Mouse (Mus musculus): Measurements from ENCODE around the gene Kif14. TPM values are rescaled to one million over a fixed set of nuclear protein-coding genes. Genes with fewer than 3 reads are reported as not detected.

Gene Kif14
- polyA plus RNA-seq, 1 experiment: 2.0 TPM

DNA sequence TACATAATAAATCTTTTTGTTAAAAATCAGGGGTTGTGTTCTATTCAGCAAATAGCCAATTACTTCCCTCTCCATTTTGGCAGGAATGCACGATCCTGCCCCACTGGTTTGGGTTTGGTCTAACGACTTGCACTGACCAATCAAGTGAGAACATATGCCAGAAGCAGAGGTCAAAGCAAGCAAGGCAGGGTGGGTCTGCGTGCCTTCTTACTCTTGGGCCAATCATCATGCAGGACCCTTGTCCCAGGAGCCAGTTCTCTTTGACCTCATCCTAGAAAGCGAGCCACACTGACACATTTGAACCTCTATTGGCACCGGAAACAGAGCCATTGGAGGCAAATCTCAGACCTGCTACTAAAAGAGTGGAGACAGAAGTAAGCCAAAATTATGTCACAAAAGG is 15.9 kb upstream of the Kif14 start:
- no peak for TF ChIP-seq CTCF (IDR thresholded peaks at IDR 0.05; ENCODE audit: borderline replicate concordance, extremely low read depth, insufficient read depth, insufficient read length)
- TF ChIP-seq POLR2A (IDR thresholded peaks at IDR 0.05; ENCODE audit: borderline replicate concordance, extremely low read depth, insufficient read depth, insufficient read length, poor library complexity, severe bottlenecking): no peak
- DNase-seq (ENCODE audit: low read depth): no peak

DNA sequence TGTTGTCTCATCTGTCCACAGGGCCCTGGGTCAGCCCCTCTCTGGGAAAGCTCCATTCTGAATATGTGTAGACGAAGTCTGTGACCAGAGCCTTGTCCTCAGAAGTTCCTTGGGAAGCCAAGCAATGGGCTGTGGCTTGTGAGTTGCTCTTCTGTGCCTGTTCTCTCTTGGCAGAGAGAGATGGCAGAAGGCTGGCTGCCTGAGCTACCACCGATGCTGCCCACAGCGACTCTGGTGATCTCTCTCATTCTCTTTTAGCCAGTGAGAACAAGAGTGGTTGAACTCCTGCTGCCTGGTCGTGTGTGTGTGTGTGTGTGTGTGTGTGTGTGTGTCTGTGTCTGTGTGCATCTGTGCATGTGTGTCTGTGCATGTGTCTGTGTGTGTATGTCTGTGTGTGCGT is 13.7 kb upstream of the Kif14 start:
- no peak for DNase-seq (ENCODE audit: low read depth)
- no peak for TF ChIP-seq CTCF (IDR thresholded peaks at IDR 0.05; ENCODE audit: borderline replicate concordance, extremely low read depth, insufficient read depth, insufficient read length)

DNA sequence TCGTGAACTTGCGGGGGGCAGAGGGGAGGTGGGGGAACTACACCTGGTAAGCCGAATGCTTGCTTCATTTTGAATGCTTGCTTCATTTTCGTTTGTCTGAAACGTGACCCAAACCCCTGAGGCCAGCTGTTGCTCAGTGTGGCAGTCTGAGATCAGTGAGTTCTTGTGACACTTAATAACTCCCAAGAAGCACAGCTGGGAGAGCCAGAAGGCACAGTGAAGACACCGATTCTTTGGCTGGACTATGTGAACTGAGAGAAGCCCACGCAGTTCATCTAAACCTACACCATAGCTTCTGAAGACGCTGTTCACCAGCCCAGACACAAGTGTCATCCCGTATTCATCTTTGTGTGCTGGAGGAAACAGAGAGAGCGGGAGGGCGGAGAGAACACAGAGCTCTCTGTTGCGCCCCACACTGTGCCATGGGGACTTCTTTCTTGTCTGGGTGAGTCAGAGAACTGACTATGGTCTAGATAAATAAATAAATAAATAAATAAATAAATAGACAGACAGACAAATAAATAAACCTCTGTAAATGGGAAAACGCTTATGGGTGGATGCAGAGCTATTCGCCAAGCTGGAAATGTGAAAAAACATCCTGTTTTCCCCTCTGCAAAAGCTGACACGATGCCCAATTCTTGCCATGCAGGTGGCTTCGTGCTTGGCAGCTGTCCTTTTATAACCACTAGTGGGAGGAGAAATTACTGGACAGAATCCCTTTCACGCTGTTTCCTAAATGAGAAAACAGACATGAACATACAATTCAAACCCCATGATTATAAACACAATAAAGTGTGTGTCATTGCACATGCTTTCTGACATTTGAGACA is 10.2 kb upstream of the Kif14 start:
- TF ChIP-seq POLR2A (IDR thresholded peaks at IDR 0.05; ENCODE audit: borderline replicate concordance, extremely low read depth, insufficient read depth, insufficient read length, poor library complexity, severe bottlenecking) (no peak), CTCF (IDR thresholded peaks at IDR 0.05; ENCODE audit: borderline replicate concordance, extremely low read depth, insufficient read depth, insufficient read length) (no peak)
- peak; percentile 47 for DNase-seq (ENCODE audit: low read depth)

DNA sequence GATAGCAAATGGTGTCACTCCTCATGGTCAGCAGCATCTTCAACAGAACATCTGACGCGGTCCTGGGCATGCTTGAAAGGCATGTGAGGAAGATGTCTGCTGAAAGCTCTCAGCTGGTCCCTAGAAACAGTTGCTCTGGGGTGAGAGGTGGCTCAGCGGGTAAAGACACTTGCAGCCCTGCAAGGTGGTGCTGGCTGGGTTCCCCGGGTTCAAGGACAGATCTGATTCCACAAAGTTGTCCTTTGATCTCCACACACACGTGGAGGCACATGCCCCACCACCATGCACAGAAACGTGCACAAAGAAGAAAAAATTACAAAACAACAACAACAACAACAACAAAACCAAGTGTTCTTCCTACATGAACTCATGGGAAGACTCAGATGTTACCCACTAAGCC is 9.4 kb upstream of the Kif14 start:
- TF ChIP-seq CTCF (IDR thresholded peaks at IDR 0.05; ENCODE audit: borderline replicate concordance, extremely low read depth, insufficient read depth, insufficient read length) (no peak), POLR2A (IDR thresholded peaks at IDR 0.05; ENCODE audit: borderline replicate concordance, extremely low read depth, insufficient read depth, insufficient read length, poor library complexity, severe bottlenecking) (no peak)
- DNase-seq (ENCODE audit: low read depth): no peak

DNA sequence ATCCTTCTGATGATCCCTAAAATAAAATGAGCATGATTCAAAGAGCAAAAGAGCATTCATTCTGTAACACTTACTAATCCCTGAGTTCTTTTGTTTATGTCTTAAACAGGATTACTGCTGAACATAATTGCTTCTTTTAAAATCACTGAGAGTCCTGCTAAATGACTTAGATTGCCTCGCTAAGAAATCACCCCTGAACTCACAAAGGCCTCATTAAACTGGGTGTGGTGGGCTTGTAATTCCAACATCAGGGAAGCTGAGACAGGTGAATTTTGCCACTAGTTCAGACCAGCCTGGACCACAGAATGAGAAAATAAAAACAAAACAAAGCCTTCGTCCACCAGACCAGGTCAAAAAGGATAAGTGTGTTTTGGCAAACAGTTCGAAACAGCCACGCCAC is 8.7 kb upstream of the Kif14 start:
- TF ChIP-seq POLR2A (IDR thresholded peaks at IDR 0.05; ENCODE audit: borderline replicate concordance, extremely low read depth, insufficient read depth, insufficient read length, poor library complexity, severe bottlenecking) (no peak), CTCF (IDR thresholded peaks at IDR 0.05; ENCODE audit: borderline replicate concordance, extremely low read depth, insufficient read depth, insufficient read length) (no peak)
- no peak for DNase-seq (ENCODE audit: low read depth)

DNA sequence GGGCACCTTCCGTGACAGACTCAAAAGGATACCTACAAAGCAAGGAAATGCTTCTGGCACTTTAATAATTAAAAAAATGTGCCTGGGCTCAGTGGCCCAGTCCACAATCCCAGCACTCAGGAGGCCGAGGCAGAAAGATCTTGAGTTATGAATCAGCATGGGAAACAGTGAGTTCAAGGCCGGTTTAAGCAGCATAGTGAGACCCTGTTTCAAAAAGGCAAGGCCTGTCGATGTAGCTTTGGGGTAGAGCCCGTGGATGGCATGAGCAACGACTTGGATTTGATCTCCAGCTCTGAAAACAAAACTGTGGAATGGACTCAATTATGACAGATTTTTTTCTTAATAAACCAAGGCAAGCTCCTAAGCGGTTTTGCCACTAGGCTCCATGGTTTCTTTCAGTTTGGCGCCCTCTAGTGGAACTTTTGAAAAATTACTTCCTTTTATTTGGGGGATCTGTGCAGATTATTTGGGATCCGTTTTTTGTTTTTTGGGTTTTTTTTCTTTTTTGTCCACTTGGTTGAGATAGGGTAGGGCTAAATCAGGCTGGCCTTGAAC is 7.4 kb upstream of the Kif14 start:
- peak; percentile 91 for DNase-seq (ENCODE audit: low read depth)
- TF ChIP-seq POLR2A (IDR thresholded peaks at IDR 0.05; ENCODE audit: borderline replicate concordance, extremely low read depth, insufficient read depth, insufficient read length, poor library complexity, severe bottlenecking) (no peak), CTCF (IDR thresholded peaks at IDR 0.05; ENCODE audit: borderline replicate concordance, extremely low read depth, insufficient read depth, insufficient read length) (peak; percentile 64; the same call in 1 of the 2 replicates)

DNA sequence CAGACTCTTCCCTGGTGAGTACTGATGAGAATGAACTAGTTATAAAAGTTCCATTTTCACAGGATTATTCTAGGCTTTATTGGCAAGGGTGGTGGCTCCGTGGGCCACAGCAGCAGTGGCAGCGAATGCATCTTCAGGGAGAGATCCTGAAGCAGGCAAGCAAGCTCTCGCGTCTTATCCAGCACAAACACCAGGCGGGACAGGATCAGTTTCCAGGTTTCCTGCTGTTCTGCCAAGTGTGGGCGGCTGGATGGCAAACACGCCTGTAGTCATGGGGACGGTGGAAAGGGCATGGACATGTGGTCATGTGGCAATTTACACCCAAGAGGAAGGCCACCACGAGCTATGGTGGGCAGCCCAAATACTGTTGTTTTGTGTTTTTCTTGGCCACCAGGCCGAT is 3.7 kb upstream of the Kif14 start:
- DNase-seq (ENCODE audit: low read depth): no peak
- no peak for TF ChIP-seq CTCF (IDR thresholded peaks at IDR 0.05; ENCODE audit: borderline replicate concordance, extremely low read depth, insufficient read depth, insufficient read length)
- no peak for TF ChIP-seq POLR2A (IDR thresholded peaks at IDR 0.05; ENCODE audit: borderline replicate concordance, extremely low read depth, insufficient read depth, insufficient read length, poor library complexity, severe bottlenecking)

DNA sequence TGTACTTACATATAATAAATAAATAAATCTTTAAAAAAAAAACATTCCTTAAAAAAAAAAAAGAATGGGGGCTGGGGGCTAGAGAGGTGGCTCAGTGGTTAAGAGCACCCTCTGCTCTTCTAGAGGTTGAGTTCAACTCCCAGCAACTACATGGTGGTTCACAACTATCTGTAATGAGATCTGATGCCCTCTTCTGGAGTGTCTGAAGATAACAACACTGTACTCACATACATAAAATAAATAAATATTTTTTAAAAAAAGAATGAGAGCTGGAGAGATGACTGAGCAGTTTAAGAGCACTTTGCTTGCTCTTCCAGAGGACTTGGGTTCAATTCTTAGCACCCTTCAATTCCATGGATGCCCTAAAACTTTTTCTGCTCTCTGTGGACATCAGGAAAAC is 975 bp upstream of the Kif14 start:
- no peak for TF ChIP-seq POLR2A (IDR thresholded peaks at IDR 0.05; ENCODE audit: borderline replicate concordance, extremely low read depth, insufficient read depth, insufficient read length, poor library complexity, severe bottlenecking)
- no peak for TF ChIP-seq CTCF (IDR thresholded peaks at IDR 0.05; ENCODE audit: borderline replicate concordance, extremely low read depth, insufficient read depth, insufficient read length)
- DNase-seq (ENCODE audit: low read depth): no peak

DNA sequence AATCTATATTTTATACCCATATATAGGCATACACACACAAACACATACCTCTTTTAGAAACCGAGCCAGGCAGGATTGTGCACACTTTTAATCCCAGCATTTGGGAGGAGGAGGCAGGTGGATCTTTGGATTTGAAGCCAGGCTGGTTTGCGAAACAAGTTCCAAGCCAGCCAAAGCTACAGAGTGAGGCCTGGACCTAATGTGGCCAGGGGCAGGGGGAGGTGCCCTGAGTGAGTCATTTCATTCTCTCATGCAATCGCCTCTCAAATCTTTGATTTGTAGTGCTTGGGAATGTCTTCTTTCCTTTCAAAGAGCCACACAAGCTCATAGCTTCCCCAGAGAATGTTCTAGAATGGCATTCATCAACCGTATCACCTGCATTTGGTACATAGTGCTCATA is 3.3 kb downstream of the Kif14 start:
- no peak for TF ChIP-seq POLR2A (IDR thresholded peaks at IDR 0.05; ENCODE audit: borderline replicate concordance, extremely low read depth, insufficient read depth, insufficient read length, poor library complexity, severe bottlenecking)
- TF ChIP-seq CTCF (IDR thresholded peaks at IDR 0.05; ENCODE audit: borderline replicate concordance, extremely low read depth, insufficient read depth, insufficient read length): no peak
- no peak for DNase-seq (ENCODE audit: low read depth)

DNA sequence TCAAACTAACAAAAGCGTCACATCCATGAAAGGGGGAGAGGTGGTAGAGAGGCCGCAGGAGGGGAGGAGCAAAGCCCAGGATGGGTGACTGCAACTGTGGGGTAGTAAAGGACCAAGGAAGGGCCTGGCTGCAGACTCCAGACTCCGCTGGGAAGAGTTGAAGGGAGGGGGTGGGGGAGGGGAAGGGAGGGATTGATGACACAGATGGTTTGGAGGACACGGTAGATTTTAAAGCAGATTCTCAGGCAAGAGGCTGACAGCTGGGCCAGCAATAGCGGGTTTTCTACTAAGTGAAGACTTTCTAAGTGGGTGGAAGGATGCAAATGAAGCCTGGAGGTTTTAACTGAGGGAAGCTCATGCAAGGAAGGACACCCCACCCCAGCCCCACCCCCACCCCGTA is 4.3 kb downstream of the Kif14 start:
- peak; percentile 58 for DNase-seq (ENCODE audit: low read depth)

DNA sequence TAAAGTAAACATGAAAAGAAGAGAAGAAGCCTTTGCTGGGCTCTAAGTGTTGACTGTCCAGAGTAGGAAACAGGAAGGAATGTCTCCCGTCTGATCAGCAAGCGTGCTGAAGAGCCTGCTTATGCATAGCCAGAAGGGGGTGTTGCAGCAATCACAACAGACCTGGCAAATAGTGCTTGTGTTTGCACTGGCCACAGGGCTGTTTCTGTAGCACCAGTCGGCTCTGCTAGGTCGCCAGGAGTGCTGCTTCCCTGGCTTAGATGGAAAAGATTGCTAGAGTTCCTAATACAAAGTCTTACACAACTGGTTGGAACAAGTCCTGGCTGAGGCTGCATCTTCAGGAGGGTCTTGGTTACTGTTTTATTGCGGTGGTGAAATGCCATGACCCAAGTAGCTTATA is 25.5 kb downstream of the Kif14 start:
- DNase-seq (ENCODE audit: low read depth): no peak

More for the DNA sequence above, 4.3 kb downstream of the Kif14 start:
- TF ChIP-seq CTCF (IDR thresholded peaks at IDR 0.05; ENCODE audit: borderline replicate concordance, extremely low read depth, insufficient read depth, insufficient read length): no peak
- TF ChIP-seq POLR2A (IDR thresholded peaks at IDR 0.05; ENCODE audit: borderline replicate concordance, extremely low read depth, insufficient read depth, insufficient read length, poor library complexity, severe bottlenecking): no peak

DNA sequence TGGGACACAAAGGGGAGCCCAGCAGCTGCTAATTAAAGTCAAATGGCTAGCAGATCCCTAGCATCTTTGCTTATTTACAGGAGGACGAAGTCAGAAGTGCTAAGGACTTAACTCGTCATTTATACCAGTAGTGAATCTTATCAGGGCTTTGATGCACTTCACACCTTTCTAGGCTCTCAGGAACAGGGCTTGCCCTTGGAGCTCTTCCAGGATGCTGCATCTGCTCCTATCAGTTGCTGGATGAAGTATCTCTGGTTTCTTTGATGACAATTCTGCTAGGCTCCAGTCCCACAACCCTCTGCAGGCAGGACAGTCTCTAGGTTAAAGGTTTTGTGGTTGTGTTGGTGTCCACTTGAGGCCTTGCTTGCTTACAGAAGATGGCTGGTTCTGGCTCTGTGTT is 26.1 kb downstream of the Kif14 start:
- no peak for TF ChIP-seq POLR2A (IDR thresholded peaks at IDR 0.05; ENCODE audit: borderline replicate concordance, extremely low read depth, insufficient read depth, insufficient read length, poor library complexity, severe bottlenecking)
- no peak for TF ChIP-seq CTCF (IDR thresholded peaks at IDR 0.05; ENCODE audit: borderline replicate concordance, extremely low read depth, insufficient read depth, insufficient read length)

More for the DNA sequence above, 25.5 kb downstream of the Kif14 start:
- TF ChIP-seq POLR2A (IDR thresholded peaks at IDR 0.05; ENCODE audit: borderline replicate concordance, extremely low read depth, insufficient read depth, insufficient read length, poor library complexity, severe bottlenecking) (no peak), CTCF (IDR thresholded peaks at IDR 0.05; ENCODE audit: borderline replicate concordance, extremely low read depth, insufficient read depth, insufficient read length) (no peak)

More for the DNA sequence above, 26.1 kb downstream of the Kif14 start:
- no peak for DNase-seq (ENCODE audit: low read depth)
